Mouse (Mus musculus) E14TG2a.4 (cell line): ENCODE results near the gene Psma7.

Source experiments
- CTCF ChIP-seq: conservative IDR thresholded peaks from 2 replicates; pipeline ENCODE4 v1.5.1; 2014; ENCODE audit warnings: low read length
- NANOG ChIP-seq: IDR thresholded peaks from 2 replicates; pipeline ENCODE4 v1.6.1; 2014; ENCODE audit warnings: borderline replicate concordance, low read length, mixed read lengths

DNA sequence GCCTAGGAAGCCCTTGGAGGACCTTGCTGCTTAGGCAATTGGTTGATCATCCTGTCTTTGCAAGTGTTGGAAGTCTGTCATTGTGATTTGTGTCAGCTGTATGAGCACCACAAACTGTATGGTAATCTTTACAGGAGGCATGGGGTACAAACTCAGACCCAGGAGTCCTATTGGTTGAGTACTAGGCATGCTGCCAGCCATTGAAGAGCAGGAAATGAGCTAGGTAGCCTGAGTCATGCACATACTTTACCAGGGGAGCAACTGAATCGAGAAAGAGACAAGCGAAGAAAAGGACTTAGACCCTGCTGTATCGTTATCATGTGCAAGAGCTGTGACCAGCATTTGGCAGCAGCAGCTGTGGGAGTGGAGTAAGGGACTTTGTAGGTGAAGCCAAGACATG, 9.3 kb downstream of the Psma7 start:
- TF ChIP-seq NANOG (no peak), CTCF (no peak)
